Mouse (Mus musculus) erythroblast, embryonic 14.5 days (primary cell): ENCODE results near the gene Klf1.

Experiments
- GATA1 ChIP-seq: IDR thresholded peaks from 2 replicates; pipeline ENCODE4 v1.6.1; 2012; ENCODE audit warnings: low read length, inconsistent platforms, mixed read lengths
- TAL1 ChIP-seq: IDR thresholded peaks from 3 replicates; pipeline ENCODE4 v1.6.1; 2012; ENCODE audit warnings: low read length, inconsistent platforms, mixed read lengths

DNA sequence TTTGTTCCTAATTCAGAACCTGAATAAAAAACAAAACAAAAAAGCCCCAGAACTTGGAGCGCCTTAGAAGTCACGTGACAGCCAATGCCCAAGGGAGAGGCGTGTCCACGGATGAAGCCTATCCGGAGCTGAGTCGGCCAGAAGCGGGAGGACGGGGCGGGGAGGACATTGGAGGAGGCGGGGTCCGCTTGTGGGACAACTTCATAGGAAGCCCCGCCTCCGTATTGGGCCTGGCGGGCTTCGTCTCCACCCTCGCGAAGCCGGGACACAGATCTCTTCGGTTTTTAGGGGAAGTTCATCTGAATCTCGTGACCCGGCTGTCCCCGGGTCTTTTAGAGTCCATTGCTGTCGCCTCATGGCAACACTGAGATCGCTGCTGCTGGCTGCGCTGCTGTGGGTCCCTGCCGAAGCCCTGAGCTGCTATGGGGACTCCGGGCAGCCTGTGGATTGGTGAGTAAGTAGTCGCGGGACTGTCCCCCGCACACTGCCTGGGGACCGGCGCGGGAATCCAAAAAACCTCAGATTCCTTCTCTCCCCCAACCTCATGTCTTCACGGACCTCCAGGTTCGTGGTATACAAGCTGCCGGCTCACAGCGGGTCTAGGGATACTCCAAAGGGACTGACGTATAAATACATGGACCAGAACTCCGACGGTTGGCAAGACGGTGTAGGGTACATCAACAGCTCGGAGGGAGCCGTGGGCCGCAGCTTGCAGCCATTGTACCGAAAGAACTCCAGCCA is 6.9 kb downstream of the Klf1 start, which contains the start of gene Dnase2a:
- TF ChIP-seq GATA1: no peak
- TF ChIP-seq TAL1: no peak
